Mouse (Mus musculus) limb, embryonic 15.5 days (tissue): ENCODE data around the gene Trpt1. TPM values are rescaled to one million over a fixed set of nuclear protein-coding genes. Genes with fewer than 3 reads are reported as not detected.

Experiments used
- ATAC-seq: fragments of 200-750 bp; cut with Nextera tagmentation; 2 replicates; pipeline ENCODE4 v1.8.0; 2017; ENCODE audit warnings: low read depth, moderate TSS enrichment; ENCODE audit not compliant: insufficient number of reproducible peaks, low FRiP score, low TSS enrichment
- H3K27ac ChIP-seq: fragments of 300-500 bp; sonication (generic); 2 replicates; pipeline ENCODE4 v1.5.1; 2015; ENCODE audit warnings: moderate library complexity, mild to moderate bottlenecking, inconsistent platforms
- H3K27me3 ChIP-seq: fragments of 300-500 bp; sonication (generic); 2 replicates; pipeline ENCODE4 v1.6.1; 2015; ENCODE audit warnings: inconsistent platforms
- H3K36me3 ChIP-seq: fragments of 300-500 bp; sonication (generic); 2 replicates; pipeline ENCODE4 v1.6.1; 2015; ENCODE audit warnings: inconsistent platforms
- H3K4me1 ChIP-seq: fragments of 300-500 bp; sonication (generic); 2 replicates; pipeline ENCODE4 v1.6.1; 2015; ENCODE audit warnings: inconsistent platforms
- H3K4me2 ChIP-seq: fragments of 300-500 bp; sonication (generic); 2 replicates; pipeline ENCODE4 v1.6.1; 2015; ENCODE audit warnings: mild to moderate bottlenecking, inconsistent platforms
- H3K4me3 ChIP-seq: fragments of 300-500 bp; sonication (generic); 2 replicates; pipeline ENCODE4 v1.5.1; 2015; ENCODE audit warnings: mild to moderate bottlenecking, inconsistent platforms
- H3K9ac ChIP-seq: fragments of 300-500 bp; sonication (generic); 2 replicates; pipeline ENCODE4 v1.6.1; 2015; ENCODE audit warnings: inconsistent platforms
- H3K9me3 ChIP-seq: fragments of 300-500 bp; sonication (generic); 2 replicates; pipeline ENCODE4 v1.6.1; 2016; ENCODE audit warnings: inconsistent platforms
- WGBS: fragments of 180-500 bp; shearing (Covaris S2); methylation state at CpG from one replicate; pipeline ENCODE4 v1.1.7; 2015; 5-methylcytosine and 5-hydroxymethylcytosine counted together
- polyA plus RNA-seq: library from polyadenylated mRNA; unstranded; fragments of >200 nt; fragmentation: Nextera tagmentation; extraction: Ambion mirVana; gene quantifications from 2 replicates; pipeline ENCODE4 v1.2.1, GENCODE M21; 2015

Gene Trpt1
- polyA plus RNA-seq, 1 experiment from 2014 or later, result 11.9 TPM

- Histone ChIP-seq H3K27me3 (no peaks in the 10 kb centered on the region), H3K4me2 (peak overlapping the region; percentile 73), H3K9ac (peak overlapping the region; percentile 63), H3K4me3 (peak overlapping the region; percentile 67), H3K9me3 (no peaks in the 10 kb centered on the region), H3K36me3 (peaks cover 28% of the 10 kb centered on the region), H3K27ac (peak overlapping the region; percentile 44), H3K4me1 (peaks cover 42% of the 10 kb centered on the region)
- 8% methylated on average over 15 of the region's 15 CpGs for WGBS
- no peak for ATAC-seq
These were observed 27.2 kb upstream of the Trpt1 start for GRCm38 (mm10) chr19:6968491-6969271.

- ATAC-seq, result no peak
- Histone ChIP-seq H3K27ac (peak overlapping the region; percentile 44), H3K9me3 (no peaks in the 10 kb centered on the region), H3K9ac (peak overlapping the region; percentile 63), H3K4me1 (peaks cover 47% of the 10 kb centered on the region), H3K36me3 (peaks cover 24% of the 10 kb centered on the region), H3K27me3 (no peaks in the 10 kb centered on the region), H3K4me3 (peak overlapping the region; percentile 67), H3K4me2 (peak overlapping the region; percentile 73)
- under 1% methylated on average over 20 of the region's 20 CpGs for WGBS
These were observed 26.7 kb upstream of the Trpt1 start for GRCm38 (mm10) chr19:6969291-6969664.

- Histone ChIP-seq H3K9me3 (no peaks in the 10 kb centered on the region), H3K36me3 (peaks cover 19% of the 10 kb centered on the region), H3K4me1 (peaks cover 47% of the 10 kb centered on the region), H3K27ac (peak overlapping the region; percentile 44), H3K4me3 (peak overlapping the region; percentile 67), H3K9ac (peak overlapping the region; percentile 63), H3K27me3 (no peaks in the 10 kb centered on the region), H3K4me2 (peak overlapping the region; percentile 73)
- ATAC-seq, result peak; percentile 49; the same call in 1 of the 2 replicates
- WGBS, result 2% methylated on average over 49 of the region's 55 CpGs
These were observed 26.1 kb upstream of the Trpt1 start for GRCm38 (mm10) chr19:6969665-6970381.

- H3K9ac ChIP-seq, result peak overlapping the region; percentile 63; the same call in 1 of the 2 replicates
- peak overlapping the region; percentile 67 for H3K4me3 ChIP-seq
- H3K4me1 ChIP-seq, result peaks cover 47% of the 10 kb centered on the region
- ATAC-seq, result no peak
- H3K4me2 ChIP-seq, result peak overlapping the region; percentile 73
- H3K36me3 ChIP-seq, result peaks cover 11% of the 10 kb centered on the region
- WGBS, result 22% methylated on average over 11 of the region's 11 CpGs
- no peak overlapping the region for H3K27ac ChIP-seq
- no peaks in the 10 kb centered on the region for H3K9me3 ChIP-seq
- no peaks in the 10 kb centered on the region for H3K27me3 ChIP-seq
These were observed 25.4 kb upstream of the Trpt1 start for GRCm38 (mm10) chr19:6970460-6971085.

GRCm38 (mm10) chr19:6971644-6972043 is 24.3 kb upstream of the Trpt1 start:
- H3K36me3 ChIP-seq, result peaks cover under 1% of the 10 kb centered on the region
- WGBS, result 37% methylated on average over 6 of the region's 6 CpGs
- no peak overlapping the region for H3K4me3 ChIP-seq
- H3K27me3 ChIP-seq, result no peaks in the 10 kb centered on the region
- no peaks in the 10 kb centered on the region for H3K9me3 ChIP-seq
- ATAC-seq, result no peak
- peaks cover 58% of the 10 kb centered on the region for H3K4me1 ChIP-seq
- no peak overlapping the region for H3K4me2 ChIP-seq
- H3K27ac ChIP-seq, result no peak overlapping the region
- no peak overlapping the region for H3K9ac ChIP-seq

- Histone ChIP-seq H3K27ac (no peak overlapping the region), H3K27me3 (no peaks in the 10 kb centered on the region), H3K4me3 (no peak overlapping the region), H3K9ac (no peak overlapping the region), H3K36me3 (peaks cover 3% of the 10 kb centered on the region; the same call in 1 of the 2 replicates), H3K4me1 (peaks cover 63% of the 10 kb centered on the region), H3K9me3 (no peaks in the 10 kb centered on the region), H3K4me2 (no peak overlapping the region)
- WGBS, result 79% methylated on average over 13 of the region's 13 CpGs
- no peak for ATAC-seq
These were observed 23.5 kb upstream of the Trpt1 start for GRCm38 (mm10) chr19:6972247-6972917.

- no peaks in the 10 kb centered on the region for H3K9me3 ChIP-seq
- no peak for ATAC-seq
- no peak overlapping the region for H3K9ac ChIP-seq
- peaks cover 14% of the 10 kb centered on the region for H3K36me3 ChIP-seq
- peak overlapping the region; percentile 82 for H3K4me2 ChIP-seq
- WGBS, result 27% methylated on average over 12 of the region's 12 CpGs
- no peaks in the 10 kb centered on the region for H3K27me3 ChIP-seq
- peak overlapping the region; percentile 89; the same call in 1 of the 2 replicates for H3K27ac ChIP-seq
- H3K4me3 ChIP-seq, result peak overlapping the region; percentile 68
- peaks cover 64% of the 10 kb centered on the region for H3K4me1 ChIP-seq
These were observed 22.2 kb upstream of the Trpt1 start for GRCm38 (mm10) chr19:6973581-6974190.

GRCm38 (mm10) chr19:6974211-6975205 is 21.4 kb upstream of the Trpt1 start, which contains the start of gene Ppp1r14b:
TSS of gene Ppp1r14b (plus strand) at chr19:6974968.
- peak within 1 kb of the TSS; percentile 89 for H3K27ac ChIP-seq
- under 1% methylated on average over 75 of the region's 84 CpGs for WGBS
- no peaks in the 10 kb centered on the region for H3K27me3 ChIP-seq
- H3K4me2 ChIP-seq, result peak within 1 kb of the TSS; percentile 82
- peaks cover 64% of the 10 kb centered on the region for H3K4me1 ChIP-seq
- peak within 1 kb of the TSS; percentile 67 for H3K9ac ChIP-seq
- H3K4me3 ChIP-seq, result peak within 1 kb of the TSS; percentile 68
- peaks cover 14% of the 10 kb centered on the region for H3K36me3 ChIP-seq
- H3K9me3 ChIP-seq, result no peaks in the 10 kb centered on the region
- peak; percentile 56 for ATAC-seq

GRCm38 (mm10) chr19:6975537-6976521 is 20.1 kb upstream of the Trpt1 start, which contains the start of gene Plcb3:
TSS of gene Plcb3 (minus strand) at chr19:6976470.
- Histone ChIP-seq H3K4me1 (peaks cover 56% of the 10 kb centered on the region), H3K27me3 (no peaks in the 10 kb centered on the region), H3K9ac (peak within 1 kb of the TSS; percentile 67), H3K9me3 (no peaks in the 10 kb centered on the region), H3K36me3 (peaks cover 14% of the 10 kb centered on the region), H3K4me3 (peak within 1 kb of the TSS; percentile 68), H3K4me2 (peak within 1 kb of the TSS; percentile 82), H3K27ac (peak within 1 kb of the TSS; percentile 89)
- under 1% methylated on average over 16 of the region's 16 CpGs for WGBS
- no peak for ATAC-seq
